Mouse (Mus musculus) CH12.LX (cell line): Measurements from ENCODE around the gene Lancl2. TPM values are rescaled to one million over a fixed set of nuclear protein-coding genes. Genes with fewer than 3 reads are reported as not detected.

ENCODE experiments used
- DNase-seq: peaks from one replicate; pipeline ENCODE4 v3.0.0-alpha.2; 2013; ENCODE audit errors: extremely low read depth
- H3K27ac ChIP-seq: 2 replicates; pipeline ENCODE4 v1.5.1; 2012; ENCODE audit warnings: low read depth, mild to moderate bottlenecking, control low read depth, moderate library complexity; ENCODE audit not compliant: insufficient read depth
- H3K27me3 ChIP-seq: replicated peaks from 2 replicates; pipeline ENCODE3; 2012; ENCODE audit warnings: inconsistent platforms
- H3K36me3 ChIP-seq, 2 experiments: replicated peaks in 1 of 2; 2 replicates each; pipeline versions ENCODE3 to v1.6.1; 2012; ENCODE audit warnings: inconsistent platforms in 1 of 2, low read length in 1 of 2, mild to moderate bottlenecking in 1 of 2, mixed read lengths in 1 of 2, moderate library complexity in 1 of 2; ENCODE audit not compliant: control insufficient read depth in 1 of 2, insufficient read depth in 1 of 2
- H3K4me1 ChIP-seq, 2 experiments: 2 replicates each; pipeline ENCODE4 v1.6.1; 2012; ENCODE audit warnings: inconsistent platforms in 1 of 2, moderate library complexity in 1 of 2; ENCODE audit not compliant: insufficient read depth in 2 of 2, control insufficient read depth in 1 of 2
- H3K4me2 ChIP-seq: 2 replicates; pipeline ENCODE4 v1.6.1; 2012; ENCODE audit warnings: low read depth, mild to moderate bottlenecking, control low read depth; ENCODE audit not compliant: poor library complexity, insufficient read depth, severe bottlenecking
- H3K4me3 ChIP-seq, 3 experiments: fragments of 150-350 bp in 1 of 3; sonication (generic) in 1 of 3; replicated peaks in 1 of 3; 2 replicates each; pipeline versions ENCODE3 to v1.5.1; 2011 to 2012; ENCODE audit warnings: low read depth in 2 of 3, low read length in 2 of 3, mild to moderate bottlenecking in 2 of 3, moderate library complexity in 2 of 3, control low read depth in 1 of 3, improper control_type of control experiment in 1 of 3, inconsistent platforms in 1 of 3, mixed read lengths in 1 of 3; ENCODE audit not compliant: poor library complexity in 1 of 3
- H3K79me2 ChIP-seq: replicated peaks from 2 replicates; pipeline ENCODE4 v1.6.1; 2012; ENCODE audit warnings: mild to moderate bottlenecking, moderate library complexity; ENCODE audit not compliant: control insufficient read depth, poor library complexity, insufficient read depth, severe bottlenecking; ENCODE audit errors: extremely low read depth
- H3K9ac ChIP-seq: 2 replicates; pipeline ENCODE4 v1.6.1; 2012; ENCODE audit warnings: low read depth, mild to moderate bottlenecking, control low read depth, moderate library complexity; ENCODE audit not compliant: insufficient read depth
- H3K9me3 ChIP-seq: replicated peaks from 2 replicates; pipeline ENCODE3; 2012; ENCODE audit warnings: low read length, inconsistent platforms, mixed read lengths
- BHLHE40 ChIP-seq: IDR thresholded peaks from 2 replicates; pipeline ENCODE4 v1.6.1; 2011; ENCODE audit warnings: mild to moderate bottlenecking, low read depth, low read length, improper control_type of control experiment
- CHD1 ChIP-seq: IDR thresholded peaks from 2 replicates; pipeline ENCODE4 v1.6.1; 2012; ENCODE audit warnings: low read depth, low read length, improper control_type of control experiment, inconsistent platforms
- CTCF ChIP-seq, 2 experiments: IDR thresholded peaks in 1 of 2; conservative IDR thresholded peaks in 1 of 2; 2 replicates each; pipeline ENCODE4 v1.5.1; 2011 to 2012; ENCODE audit warnings: low read depth in 2 of 2, low read length in 2 of 2, improper control_type of control experiment in 1 of 2, inconsistent platforms in 1 of 2, mild to moderate bottlenecking in 1 of 2, moderate library complexity in 1 of 2
- E2F4 ChIP-seq: IDR thresholded peaks from 2 replicates; pipeline ENCODE4 v1.6.1; 2011; ENCODE audit warnings: low read depth, low read length, improper control_type of control experiment; ENCODE audit not compliant: insufficient replicate concordance
- ELF1 ChIP-seq: IDR thresholded peaks from 2 replicates; pipeline ENCODE4 v1.6.1; 2014; ENCODE audit warnings: low read depth, mild to moderate bottlenecking, inconsistent platforms, low read length, improper control_type of control experiment
- GABPA ChIP-seq: IDR thresholded peaks from 2 replicates; pipeline ENCODE4 v1.6.1; 2012; ENCODE audit warnings: low read depth, low read length, improper control_type of control experiment, inconsistent platforms; ENCODE audit not compliant: insufficient replicate concordance
- HCFC1 ChIP-seq: IDR thresholded peaks from 2 replicates; pipeline ENCODE4 v1.6.1; 2012; ENCODE audit warnings: low read depth, mild to moderate bottlenecking, inconsistent platforms, low read length, improper control_type of control experiment
- IRF4 ChIP-seq: IDR thresholded peaks from 2 replicates; pipeline ENCODE4 v1.6.1; 2014; ENCODE audit warnings: low read depth, mild to moderate bottlenecking, inconsistent platforms, low read length, improper control_type of control experiment
- JUND ChIP-seq: conservative IDR thresholded peaks from 2 replicates; pipeline ENCODE4 v1.6.1; 2011; ENCODE audit warnings: low read depth, low read length, improper control_type of control experiment
- KAT2A ChIP-seq: IDR thresholded peaks from 2 replicates; pipeline ENCODE4 v1.6.1; 2012; ENCODE audit warnings: low read length, improper control_type of control experiment, inconsistent platforms; ENCODE audit not compliant: insufficient replicate concordance
- MAFK ChIP-seq: IDR thresholded peaks from 2 replicates; pipeline ENCODE4 v1.6.1; 2011; ENCODE audit warnings: low read length, improper control_type of control experiment; ENCODE audit not compliant: insufficient replicate concordance
- MAX ChIP-seq: IDR thresholded peaks from 2 replicates; pipeline ENCODE4 v1.6.1; 2011; ENCODE audit warnings: low read length, improper control_type of control experiment
- NELFE ChIP-seq: IDR thresholded peaks from 2 replicates; pipeline ENCODE4 v1.6.1; 2011; ENCODE audit warnings: low read depth, low read length, improper control_type of control experiment
- NRF1 ChIP-seq: IDR thresholded peaks from 2 replicates; pipeline ENCODE4 v1.6.1; 2014; ENCODE audit warnings: low read depth, mild to moderate bottlenecking, inconsistent platforms, low read length, improper control_type of control experiment, moderate library complexity
- PAX5 ChIP-seq: IDR thresholded peaks from 2 replicates; pipeline ENCODE4 v1.6.1; 2012; ENCODE audit warnings: low read length, inconsistent platforms, mixed read lengths
- SIN3A ChIP-seq: IDR thresholded peaks from 2 replicates; pipeline ENCODE4 v1.6.1; 2012; ENCODE audit warnings: low read length, improper control_type of control experiment, inconsistent platforms
- TBP ChIP-seq: conservative IDR thresholded peaks from 2 replicates; pipeline ENCODE4 v1.6.1; 2011; ENCODE audit warnings: low read depth, low read length, improper control_type of control experiment
- TCF12 ChIP-seq: IDR thresholded peaks from 2 replicates; pipeline ENCODE4 v1.6.1; 2014; ENCODE audit warnings: low read depth, mild to moderate bottlenecking, inconsistent platforms, low read length, improper control_type of control experiment
- USF1 ChIP-seq: IDR thresholded peaks from 2 replicates; pipeline ENCODE4 v1.6.1; 2014; ENCODE audit warnings: low read depth, mild to moderate bottlenecking, inconsistent platforms, low read length, improper control_type of control experiment
- USF2 ChIP-seq: conservative IDR thresholded peaks from 2 replicates; pipeline ENCODE4 v1.6.1; 2011; ENCODE audit warnings: low read depth, low read length, improper control_type of control experiment
- ZC3H11A ChIP-seq: IDR thresholded peaks from 2 replicates; pipeline ENCODE4 v1.6.1; 2012; ENCODE audit warnings: low read depth, mild to moderate bottlenecking, inconsistent platforms, low read length, improper control_type of control experiment
- ZKSCAN1 ChIP-seq: IDR thresholded peaks from 2 replicates; pipeline ENCODE4 v1.6.1; 2012; ENCODE audit warnings: low read depth, inconsistent platforms, low read length, improper control_type of control experiment, borderline replicate concordance
- ZNF384 ChIP-seq: IDR thresholded peaks from 2 replicates; pipeline ENCODE4 v1.6.1; 2012; ENCODE audit warnings: low read depth, low read length, improper control_type of control experiment, inconsistent platforms
- dilution Hi-C: fragments of 300-500 bp; cut with MboI; formaldehyde crosslinking; loops from 2 replicates; pipeline ENCODE4 v1.14.3; 2020; ENCODE audit warnings: low sequenced_read_pairs; ENCODE audit not compliant: extremely low pct_unique_long_range_greater_than_20kb, extremely low pct_ligation_motif_present
- in situ Hi-C: fragments of 300-500 bp; cut with MboI; formaldehyde crosslinking; loops from 3 replicates; pipeline ENCODE4 v1.14.3; 2019; ENCODE audit warnings: low sequenced_read_pairs, low pct_ligation_motif_present, low pct_unique_long_range_greater_than_20kb, mixed read lengths
- polyA plus RNA-seq: library from polyadenylated mRNA; unstranded; fragments of >175 nt; gene quantifications from 2 replicates; pipeline ENCODE4 v1.2.1, GENCODE M21; 2012; ENCODE audit warnings: low read depth; ENCODE audit not compliant: insufficient read length
- total RNA-seq, 2 experiments: library from RNA; depleted of rRNA; stranded (reverse); fragments of 300-350 nt in 1 of 2; fragments of >200 nt in 1 of 2; gene quantifications; 2 replicates each; pipeline ENCODE4 v1.2.3; 2012 to 2014

Lancl2 gene
- total and polyA plus RNA-seq, 3 experiments = 13.8 to 25.0 (median 17.7) TPM

GRCm38 (mm10) chr6:57753962-57754759, 51.8 kb downstream of the Lancl2 start:
- no peak overlapping the region for H3K27ac ChIP-seq
- DNase-seq = no peak
- TF ChIP-seq USF2 (no peak), PAX5 (no peak), NRF1 (no peak), ZC3H11A (no peak)
- peaks cover 0 to 3% of the 10 kb centered on the region in 2 experiments; a peak in 1 of 4 replicates for H3K4me1 ChIP-seq
- no peaks in the 10 kb centered on the region for H3K36me3 ChIP-seq
- in situ Hi-C loops = no loop called here
- H3K4me3 ChIP-seq = no peak overlapping the region
- H3K27me3 ChIP-seq = no peaks in the 10 kb centered on the region
- no peak overlapping the region for H3K9ac ChIP-seq
- H3K9me3 ChIP-seq = no peaks in the 10 kb centered on the region
- dilution Hi-C loops = no loop called here
- no peaks in the 10 kb centered on the region for H3K79me2 ChIP-seq
- no peak overlapping the region for H3K4me2 ChIP-seq

GRCm38 (mm10) chr6:57763054-57763453, 60.7 kb downstream of the Lancl2 start:
- dilution Hi-C loops = no loop called here
- no peak overlapping the region for H3K27ac ChIP-seq

DNA sequence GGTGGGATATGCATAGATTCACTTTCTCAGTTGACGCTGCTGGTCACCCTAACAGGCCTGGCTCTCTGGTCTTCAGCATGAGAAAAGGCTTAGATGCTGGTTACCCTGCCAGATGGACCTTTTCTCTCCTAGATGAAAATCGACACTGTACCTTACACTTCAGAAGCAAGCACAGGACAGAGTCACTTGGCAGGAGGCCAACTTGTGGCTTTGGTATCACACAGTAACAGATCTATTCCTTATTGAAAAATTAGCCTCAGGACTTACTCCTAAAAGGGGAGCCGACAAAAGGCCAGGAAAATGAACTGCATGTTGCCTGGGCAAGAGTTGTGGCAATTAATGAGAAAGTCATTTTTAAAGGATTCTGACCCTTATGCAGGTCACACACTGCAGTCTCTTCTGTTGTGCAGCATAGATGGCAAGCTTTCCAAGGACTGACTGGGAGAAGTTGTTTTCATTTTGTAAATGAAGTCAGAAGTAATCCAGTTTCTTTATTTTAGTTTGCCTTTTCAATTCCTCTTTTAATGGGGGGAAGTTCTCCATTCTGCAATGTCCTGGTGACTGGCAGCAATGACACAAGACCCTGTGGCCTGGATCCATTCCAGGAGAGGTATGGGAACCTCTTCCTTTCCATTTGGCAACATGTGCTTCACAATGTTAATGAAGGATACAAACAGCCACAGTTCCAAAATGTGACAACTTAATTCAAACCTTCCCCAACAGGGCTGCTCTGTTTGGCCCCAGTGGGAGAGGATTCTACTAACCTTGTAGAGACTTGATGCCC, 62.9 kb downstream of the Lancl2 start:
- H3K27me3 ChIP-seq = no peaks in the 10 kb centered on the region
- in situ Hi-C loops (no loop called here), dilution Hi-C loops (no loop called here)
- no peak overlapping the region for H3K9ac ChIP-seq
- no peak for DNase-seq
- H3K27ac ChIP-seq = no peak overlapping the region
- H3K4me1 ChIP-seq = peaks cover 0 to 6% of the 10 kb centered on the region in 2 experiments; a peak in 2 of 4 replicates
- no peaks in the 10 kb centered on the region for H3K36me3 ChIP-seq
- H3K4me3 ChIP-seq = no peak overlapping the region
- no peak overlapping the region for H3K4me2 ChIP-seq
- H3K79me2 ChIP-seq = no peaks in the 10 kb centered on the region
- H3K9me3 ChIP-seq = no peaks in the 10 kb centered on the region
- TF ChIP-seq ZKSCAN1 (no peak), TBP (no peak), USF1 (no peak), BHLHE40 (no peak), PAX5 (no peak), HCFC1 (no peak), ELF1 (no peak), ZNF384 (no peak), USF2 (no peak), JUND (no peak), MAX (no peak), GABPA (no peak), KAT2A (no peak), E2F4 (no peak), MAFK (no peak), TCF12 (no peak)

More at GRCm38 (mm10) chr6:57763054-57763453, 60.7 kb downstream of the Lancl2 start:
- Histone ChIP-seq H3K9me3 (no peaks in the 10 kb centered on the region), H3K4me3 (no peak overlapping the region), H3K79me2 (no peaks in the 10 kb centered on the region), H3K4me1 (peaks cover 0 to 6% of the 10 kb centered on the region in 2 experiments; a peak in 2 of 4 replicates), H3K27me3 (no peaks in the 10 kb centered on the region), H3K4me2 (no peak overlapping the region), H3K36me3 (no peaks in the 10 kb centered on the region), H3K9ac (no peak overlapping the region)
- in situ Hi-C loops = no loop called here
- no peak for DNase-seq
- no peak for TF ChIP-seq JUND
- TF ChIP-seq CHD1 = no peak
- TF ChIP-seq GABPA = no peak
- no peak for TF ChIP-seq KAT2A
- no peak for TF ChIP-seq IRF4
- TF ChIP-seq CTCF (conservative IDR thresholded peaks at IDR 0.05 in 1 of 2, IDR thresholded peaks at IDR 0.05 in 1 of 2; ENCODE audit: low read depth in 2 of 2, low read length in 2 of 2) = no peak
- no peak for TF ChIP-seq USF1
- no peak for TF ChIP-seq ZNF384
- no peak for TF ChIP-seq MAX
- no peak for TF ChIP-seq SIN3A
- TF ChIP-seq NELFE = no peak
